Mouse (Mus musculus) erythroblast, embryonic 14.5 days (primary cell): Measurements from ENCODE around the gene Olfr360. TPM values are rescaled to one million over a fixed set of nuclear protein-coding genes. Genes with fewer than 3 reads are reported as not detected.
"Not testable (repeated sequence)": the region's sequence is repeated elsewhere in the genome, so short reads cannot be mapped to it uniquely, and the experiment has no call there.

Source experiments
- H3K27me3 ChIP-seq: 2 replicates; pipeline ENCODE4 v1.6.1; 2012; ENCODE audit warnings: inconsistent platforms; ENCODE audit not compliant: control insufficient read depth
- H3K36me3 ChIP-seq: 2 replicates; pipeline ENCODE4 v1.6.1; 2012; ENCODE audit warnings: mild to moderate bottlenecking, inconsistent platforms; ENCODE audit not compliant: control insufficient read depth
- H3K4me1 ChIP-seq: 2 replicates; pipeline ENCODE4 v1.6.1; 2012; ENCODE audit warnings: inconsistent platforms; ENCODE audit not compliant: control insufficient read depth
- H3K4me3 ChIP-seq: replicated peaks from 2 replicates; pipeline ENCODE3; 2012; ENCODE audit warnings: moderate library complexity, mild to moderate bottlenecking, inconsistent platforms
- H3K9me3 ChIP-seq: 2 replicates; pipeline ENCODE4 v1.6.1; 2012; ENCODE audit warnings: low read length, inconsistent platforms, mixed read lengths; ENCODE audit not compliant: control insufficient read depth
- GATA1 ChIP-seq: IDR thresholded peaks from 2 replicates; pipeline ENCODE4 v1.6.1; 2012; ENCODE audit warnings: low read length, inconsistent platforms, mixed read lengths
- TAL1 ChIP-seq: IDR thresholded peaks from 3 replicates; pipeline ENCODE4 v1.6.1; 2012; ENCODE audit warnings: low read length, inconsistent platforms, mixed read lengths
- polyA plus RNA-seq: library from polyadenylated mRNA; stranded (reverse); fragments of >175 nt; gene quantifications from 2 replicates; pipeline ENCODE4 v1.2.3, GENCODE M21; 2012

Olfr360 gene
- not detected in 2 replicates for polyA plus RNA-seq

GRCm38 (mm10) chr2:37065446-37065845, at the start of gene Olfr360:
Gene Olfr360, plus strand, starts transcription at chr2:37065746.
- no peaks in the 10 kb centered on the region for H3K4me1 ChIP-seq
- no peak for TF ChIP-seq TAL1
- no peak for TF ChIP-seq GATA1

GRCm38 (mm10) chr2:37089190-37089589, 23.6 kb downstream of the Olfr360 start, which contains the start of gene Olfr361:
Gene Olfr361, minus strand, starts transcription at chr2:37089290.
- H3K9me3 ChIP-seq, H3K36me3 ChIP-seq, H3K4me1 ChIP-seq, H3K4me3 ChIP-seq, H3K27me3 ChIP-seq: not testable (repeated sequence)

More at GRCm38 (mm10) chr2:37065446-37065845, at the start of gene Olfr360:
- H3K27me3 ChIP-seq: no peaks in the 10 kb centered on the region
- H3K36me3 ChIP-seq: no peaks in the 10 kb centered on the region
- H3K9me3 ChIP-seq: no peaks in the 10 kb centered on the region
- no peak within 1 kb of the TSS for H3K4me3 ChIP-seq

GRCm38 (mm10) chr2:37117810-37118209, 52.3 kb downstream of the Olfr360 start, which contains the start of gene Olfr362:
Gene Olfr362, minus strand, starts transcription at chr2:37117910.
- Histone ChIP-seq H3K27me3 (no peaks in the 10 kb centered on the region), H3K4me3 (no peak within 1 kb of the TSS), H3K9me3 (peaks cover 5% of the 10 kb centered on the region), H3K36me3 (no peaks in the 10 kb centered on the region), H3K4me1 (no peaks in the 10 kb centered on the region)
- TF ChIP-seq TAL1 (no peak), GATA1 (no peak)

Other genes starting within 250 kb of the Olfr360 start
- gene Olfr3, start 248.7 kb upstream of the Olfr360 start, polyA plus RNA-seq: not detected in 2 replicates
- gene Olfr350, start 219.4 kb upstream of the Olfr360 start, polyA plus RNA-seq: 0.04 TPM in 1 of 2 replicates, not detected in the other
- gene Olfr351, start 203.1 kb upstream of the Olfr360 start, polyA plus RNA-seq: not detected in 2 replicates
- not detected in 2 replicates for gene Olfr352, start 197.3 kb upstream of the Olfr360 start, polyA plus RNA-seq
- gene Olfr353, start 172.8 kb upstream of the Olfr360 start, polyA plus RNA-seq: not detected in 2 replicates
- not detected in 2 replicates for gene Olfr354, start 160.1 kb upstream of the Olfr360 start, polyA plus RNA-seq
- not detected in 2 replicates for gene Olfr355, start 136.8 kb upstream of the Olfr360 start, polyA plus RNA-seq
- not detected in 2 replicates for gene Olfr356, start 128.6 kb upstream of the Olfr360 start, polyA plus RNA-seq
- not detected in 2 replicates for gene Olfr357, start 71.9 kb upstream of the Olfr360 start, polyA plus RNA-seq
- gene Olfr358, start 56.4 kb upstream of the Olfr360 start, polyA plus RNA-seq: 0.01 TPM in 1 of 2 replicates, not detected in the other
- not detected in 2 replicates for gene Olfr361, start 23.5 kb downstream of the Olfr360 start, polyA plus RNA-seq
- gene Olfr362, start 52.2 kb downstream of the Olfr360 start, polyA plus RNA-seq: not detected in 2 replicates
- not detected in 2 replicates for gene Olfr364-ps1, start 73.6 kb downstream of the Olfr360 start, polyA plus RNA-seq
- not detected in 2 replicates for gene Olfr365, start 122.5 kb downstream of the Olfr360 start, polyA plus RNA-seq
- gene Olfr366, start 145.8 kb downstream of the Olfr360 start, polyA plus RNA-seq: not detected in 2 replicates